Mouse (Mus musculus): ENCODE data around the gene Epm2a.
A peak's percentile ranks its signal among the peaks of the same experiment; 100 is the strongest.

Gene Epm2a

GRCm38 (mm10) chr10:11429059-11429812 lies 86.0 kb downstream of the Epm2a start:
- DNase-seq = no peak

GRCm38 (mm10) chr10:11436961-11437360 lies 93.8 kb downstream of the Epm2a start:
- DNase-seq = no peak

GRCm38 (mm10) chr10:11438461-11438860 lies 95.3 kb downstream of the Epm2a start:
- no peak for DNase-seq

- DNase-seq = no peak
Observed at GRCm38 (mm10) chr10:11439342-11439741, 96.1 kb downstream of the Epm2a start.

GRCm38 (mm10) chr10:11449556-11450305 lies 106.5 kb downstream of the Epm2a start:
- peak; percentile 56 to 70 for DNase-seq

- DNase-seq = no peak
Observed at GRCm38 (mm10) chr10:11452537-11452936, 109.3 kb downstream of the Epm2a start.

GRCm38 (mm10) chr10:11457445-11457844 lies 114.2 kb downstream of the Epm2a start:
- DNase-seq = no peak

GRCm38 (mm10) chr10:11491956-11492355 lies 148.8 kb downstream of the Epm2a start:
- peak; percentile 50 to 61 for DNase-seq
